Mouse (Mus musculus): Measurements from ENCODE around the gene Aktip. TPM values are rescaled to one million over a fixed set of nuclear protein-coding genes. Genes with fewer than 3 reads are reported as not detected.

Aktip gene
- polyA plus RNA-seq, 1 experiment from 2014 or later: 92.6 TPM

GRCm38 (mm10) chr8:91132731-91133130 lies 67.0 kb downstream of the Aktip start:
- peak overlapping the region; percentile 90 for H3K4me3 ChIP-seq (ENCODE audit: low read depth, low read length)
- 84% methylated on average over 4 of the region's 4 CpGs for WGBS
- no peaks in the 10 kb centered on the region for H3K27me3 ChIP-seq (ENCODE audit: control insufficient read depth, insufficient read depth, low read length)
- no peaks in the 10 kb centered on the region for H3K9me3 ChIP-seq (ENCODE audit: control insufficient read depth, low read length)
- DNase-seq (ENCODE audit: low spot score) (no peak), ATAC-seq (ENCODE audit: low FRiP score) (no peak)
- peaks cover 2% of the 10 kb centered on the region; the same call in 1 of the 2 replicates for H3K4me1 ChIP-seq (replicated peaks; ENCODE audit: control insufficient read depth, insufficient read depth, low read length)
- peak overlapping the region; percentile 83 for H3K4me2 ChIP-seq (replicated peaks; ENCODE audit: low read depth, low read length)
- no peaks in the 10 kb centered on the region for H3K36me3 ChIP-seq (ENCODE audit: control insufficient read depth, insufficient read depth, low read length)
- no peak overlapping the region; the same call in 1 of the 2 replicates for H3K9ac ChIP-seq (ENCODE audit: low read depth, low read length)
- no peak overlapping the region for H3K27ac ChIP-seq (ENCODE audit: low read depth, low read length)

- H3K27me3 ChIP-seq (ENCODE audit: control insufficient read depth, insufficient read depth, low read length): no peaks in the 10 kb centered on the region
- ATAC-seq (ENCODE audit: low FRiP score) (no peak), DNase-seq (ENCODE audit: low spot score) (no peak)
- no peak overlapping the region for H3K9ac ChIP-seq (ENCODE audit: low read depth, low read length)
- H3K9me3 ChIP-seq (ENCODE audit: control insufficient read depth, low read length): no peaks in the 10 kb centered on the region
- H3K4me1 ChIP-seq (replicated peaks; ENCODE audit: control insufficient read depth, insufficient read depth, low read length): no peaks in the 10 kb centered on the region
- H3K27ac ChIP-seq (ENCODE audit: low read depth, low read length): no peak overlapping the region
- H3K4me3 ChIP-seq (ENCODE audit: low read depth, low read length): no peak overlapping the region
- 94% methylated on average over 8 of the region's 8 CpGs for WGBS
- H3K36me3 ChIP-seq (ENCODE audit: control insufficient read depth, insufficient read depth, low read length): peaks cover 14% of the 10 kb centered on the region; the same call in 1 of the 2 replicates
- H3K4me2 ChIP-seq (replicated peaks; ENCODE audit: low read depth, low read length): no peak overlapping the region
These were observed 73.0 kb downstream of the Aktip start for GRCm38 (mm10) chr8:91126786-91127185.

DNA sequence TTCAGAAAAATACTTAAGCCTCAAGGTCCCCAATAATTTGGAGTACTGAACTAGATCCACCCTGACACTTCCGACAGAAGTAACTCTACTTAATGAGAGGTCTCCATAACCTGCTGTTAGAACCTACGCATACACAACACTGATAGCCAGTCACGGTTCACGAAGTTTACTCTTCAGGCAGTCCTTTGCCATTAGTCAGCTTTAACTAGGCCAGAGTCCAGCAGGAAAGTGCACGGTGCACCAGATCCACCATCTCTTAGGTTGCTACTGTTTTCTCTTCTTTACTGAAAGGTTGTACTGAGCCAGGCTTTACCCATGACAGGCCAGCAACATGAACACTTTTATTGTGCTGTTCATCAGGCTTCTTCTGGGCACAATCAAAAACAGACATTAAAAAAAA lies 75.5 kb downstream of the Aktip start:
- Histone ChIP-seq H3K9me3 (ENCODE audit: control insufficient read depth, low read length) (no peaks in the 10 kb centered on the region), H3K4me3 (ENCODE audit: low read depth, low read length) (no peak overlapping the region), H3K36me3 (ENCODE audit: control insufficient read depth, insufficient read depth, low read length) (peaks cover 14% of the 10 kb centered on the region; the same call in 1 of the 2 replicates), H3K4me1 (replicated peaks; ENCODE audit: control insufficient read depth, insufficient read depth, low read length) (no peaks in the 10 kb centered on the region), H3K9ac (ENCODE audit: low read depth, low read length) (no peak overlapping the region), H3K27me3 (ENCODE audit: control insufficient read depth, insufficient read depth, low read length) (no peaks in the 10 kb centered on the region), H3K27ac (ENCODE audit: low read depth, low read length) (no peak overlapping the region), H3K4me2 (replicated peaks; ENCODE audit: low read depth, low read length) (no peak overlapping the region)
- DNase-seq (ENCODE audit: low spot score) (no peak), ATAC-seq (ENCODE audit: low FRiP score) (no peak)
- WGBS: 97% methylated on average over 5 of the region's 5 CpGs

GRCm38 (mm10) chr8:91118131-91118530 lies 81.6 kb downstream of the Aktip start:
- Histone ChIP-seq H3K36me3 (ENCODE audit: control insufficient read depth, insufficient read depth, low read length) (peaks cover 11% of the 10 kb centered on the region; the same call in 1 of the 2 replicates), H3K4me3 (ENCODE audit: low read depth, low read length) (no peak overlapping the region), H3K27ac (ENCODE audit: low read depth, low read length) (no peak overlapping the region), H3K27me3 (ENCODE audit: control insufficient read depth, insufficient read depth, low read length) (no peaks in the 10 kb centered on the region), H3K9me3 (ENCODE audit: control insufficient read depth, low read length) (no peaks in the 10 kb centered on the region), H3K4me1 (replicated peaks; ENCODE audit: control insufficient read depth, insufficient read depth, low read length) (no peaks in the 10 kb centered on the region), H3K4me2 (replicated peaks; ENCODE audit: low read depth, low read length) (no peak overlapping the region), H3K9ac (ENCODE audit: low read depth, low read length) (no peak overlapping the region)
- DNase-seq (ENCODE audit: low spot score) (peak; percentile 15), ATAC-seq (ENCODE audit: low FRiP score) (no peak)
- WGBS: 75% methylated on average over 3 of the region's 3 CpGs

- Histone ChIP-seq H3K36me3 (ENCODE audit: control insufficient read depth, insufficient read depth, low read length) (peaks cover 7% of the 10 kb centered on the region; the same call in 1 of the 2 replicates), H3K9me3 (ENCODE audit: control insufficient read depth, low read length) (no peaks in the 10 kb centered on the region), H3K27me3 (ENCODE audit: control insufficient read depth, insufficient read depth, low read length) (no peaks in the 10 kb centered on the region), H3K4me2 (replicated peaks; ENCODE audit: low read depth, low read length) (no peak overlapping the region), H3K4me1 (replicated peaks; ENCODE audit: control insufficient read depth, insufficient read depth, low read length) (no peaks in the 10 kb centered on the region), H3K9ac (ENCODE audit: low read depth, low read length) (no peak overlapping the region), H3K27ac (ENCODE audit: low read depth, low read length) (no peak overlapping the region), H3K4me3 (ENCODE audit: low read depth, low read length) (no peak overlapping the region)
- DNase-seq (ENCODE audit: low spot score): no peak
- no peak for ATAC-seq (ENCODE audit: low FRiP score)
- WGBS: 92% methylated on average over 4 of the region's 4 CpGs
These were observed 82.2 kb downstream of the Aktip start for GRCm38 (mm10) chr8:91117537-91117936.

DNA sequence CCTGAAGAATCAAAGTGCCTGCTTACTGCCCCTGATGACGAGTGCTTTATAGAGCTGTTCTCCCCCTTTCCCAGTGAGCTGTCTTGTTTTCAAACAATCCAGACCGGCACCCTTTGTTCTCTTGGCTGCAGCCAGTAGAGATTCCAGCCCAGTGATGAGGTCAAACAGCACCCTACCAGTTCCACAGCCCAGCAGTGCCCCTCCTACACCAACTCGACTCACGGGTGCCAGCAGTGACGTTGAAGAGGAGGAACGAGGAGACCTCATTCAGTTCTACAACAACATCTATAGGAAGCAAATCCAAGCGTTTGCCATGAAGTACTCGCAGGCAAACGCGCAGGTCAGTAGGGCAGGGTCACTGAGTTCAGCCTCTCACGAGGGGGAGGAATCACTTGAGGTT lies 84.9 kb downstream of the Aktip start:
- Histone ChIP-seq H3K4me2 (replicated peaks; ENCODE audit: low read depth, low read length) (no peak overlapping the region), H3K27me3 (ENCODE audit: control insufficient read depth, insufficient read depth, low read length) (no peaks in the 10 kb centered on the region), H3K4me1 (replicated peaks; ENCODE audit: control insufficient read depth, insufficient read depth, low read length) (no peaks in the 10 kb centered on the region), H3K9me3 (ENCODE audit: control insufficient read depth, low read length) (no peaks in the 10 kb centered on the region), H3K27ac (ENCODE audit: low read depth, low read length) (no peak overlapping the region), H3K9ac (ENCODE audit: low read depth, low read length) (no peak overlapping the region), H3K4me3 (ENCODE audit: low read depth, low read length) (no peak overlapping the region), H3K36me3 (ENCODE audit: control insufficient read depth, insufficient read depth, low read length) (0 out of 2 replicates have a peak, but pooled peaks cover 2% of the 10 kb centered on the region)
- DNase-seq (ENCODE audit: low spot score) (no peak), ATAC-seq (ENCODE audit: low FRiP score) (no peak)
- WGBS: 80% methylated on average over 11 of the region's 11 CpGs

DNA sequence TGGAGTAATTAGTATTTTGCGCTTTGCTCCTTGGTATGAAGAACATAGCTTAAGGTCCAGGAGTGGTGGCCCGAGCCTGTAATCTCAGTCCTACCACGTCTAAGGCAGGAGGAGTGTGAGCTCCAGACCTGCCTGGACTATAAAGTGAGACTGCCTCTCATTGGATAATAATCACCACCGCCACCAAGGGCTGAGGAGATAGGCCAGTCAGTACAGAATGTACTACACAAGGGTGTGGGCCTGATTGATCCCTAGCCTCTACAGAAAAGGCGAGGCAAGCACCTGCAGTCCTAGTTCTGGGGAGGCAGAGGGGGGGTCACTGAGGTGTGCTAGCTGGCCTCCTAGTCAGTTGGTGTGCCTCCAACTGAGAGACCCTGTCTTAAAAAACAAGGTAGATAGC lies 85.3 kb downstream of the Aktip start:
- Histone ChIP-seq H3K9me3 (ENCODE audit: control insufficient read depth, low read length) (no peaks in the 10 kb centered on the region), H3K27me3 (ENCODE audit: control insufficient read depth, insufficient read depth, low read length) (no peaks in the 10 kb centered on the region), H3K4me3 (ENCODE audit: low read depth, low read length) (no peak overlapping the region), H3K4me1 (replicated peaks; ENCODE audit: control insufficient read depth, insufficient read depth, low read length) (no peaks in the 10 kb centered on the region), H3K4me2 (replicated peaks; ENCODE audit: low read depth, low read length) (no peak overlapping the region), H3K36me3 (ENCODE audit: control insufficient read depth, insufficient read depth, low read length) (0 out of 2 replicates have a peak, but pooled peaks cover 2% of the 10 kb centered on the region), H3K27ac (ENCODE audit: low read depth, low read length) (no peak overlapping the region), H3K9ac (ENCODE audit: low read depth, low read length) (no peak overlapping the region)
- WGBS: 96% methylated on average over 5 of the region's 5 CpGs
- no peak for ATAC-seq (ENCODE audit: low FRiP score)
- DNase-seq (ENCODE audit: low spot score): no peak

DNA sequence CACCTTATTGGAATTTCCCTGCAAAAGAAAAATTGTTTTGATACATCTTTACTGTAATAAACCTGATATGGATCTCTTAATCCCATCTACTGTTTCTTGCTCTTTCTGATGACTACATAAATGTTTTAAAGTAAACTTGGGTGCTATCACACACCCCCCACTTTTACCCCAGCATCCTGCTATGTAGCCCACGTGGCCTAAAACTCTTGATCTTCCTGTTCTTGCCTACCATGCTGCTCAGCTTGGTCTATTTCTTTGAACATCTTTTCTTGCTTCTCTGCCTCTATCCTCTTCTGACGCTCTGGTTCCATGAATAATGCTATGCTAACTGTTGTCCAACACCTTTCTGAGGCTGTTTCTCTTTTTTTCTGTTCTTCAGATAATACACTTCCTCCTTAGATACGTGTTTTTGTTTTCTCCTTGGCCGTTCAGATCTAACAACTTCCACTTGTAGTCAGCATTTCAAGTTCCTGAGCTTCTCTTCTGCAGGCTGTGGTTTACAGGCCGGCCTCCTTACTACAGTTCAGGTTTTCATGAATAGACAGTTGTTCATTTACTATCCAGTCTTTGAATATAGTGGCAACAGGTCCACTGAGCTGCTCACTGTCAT lies 87.8 kb downstream of the Aktip start:
- H3K4me2 ChIP-seq (replicated peaks; ENCODE audit: low read depth, low read length): no peak overlapping the region
- H3K4me1 ChIP-seq (replicated peaks; ENCODE audit: control insufficient read depth, insufficient read depth, low read length): no peaks in the 10 kb centered on the region
- DNase-seq (ENCODE audit: low spot score) (no peak), ATAC-seq (ENCODE audit: low FRiP score) (no peak)
- no peak overlapping the region for H3K9ac ChIP-seq (ENCODE audit: low read depth, low read length)
- no peaks in the 10 kb centered on the region for H3K9me3 ChIP-seq (ENCODE audit: control insufficient read depth, low read length)
- no peak overlapping the region for H3K27ac ChIP-seq (ENCODE audit: low read depth, low read length)
- no peak overlapping the region for H3K4me3 ChIP-seq (ENCODE audit: low read depth, low read length)
- no peaks in the 10 kb centered on the region for H3K27me3 ChIP-seq (ENCODE audit: control insufficient read depth, insufficient read depth, low read length)
- WGBS: 91% methylated on average over 5 of the region's 5 CpGs
- H3K36me3 ChIP-seq (ENCODE audit: control insufficient read depth, insufficient read depth, low read length): no peaks in the 10 kb centered on the region

DNA sequence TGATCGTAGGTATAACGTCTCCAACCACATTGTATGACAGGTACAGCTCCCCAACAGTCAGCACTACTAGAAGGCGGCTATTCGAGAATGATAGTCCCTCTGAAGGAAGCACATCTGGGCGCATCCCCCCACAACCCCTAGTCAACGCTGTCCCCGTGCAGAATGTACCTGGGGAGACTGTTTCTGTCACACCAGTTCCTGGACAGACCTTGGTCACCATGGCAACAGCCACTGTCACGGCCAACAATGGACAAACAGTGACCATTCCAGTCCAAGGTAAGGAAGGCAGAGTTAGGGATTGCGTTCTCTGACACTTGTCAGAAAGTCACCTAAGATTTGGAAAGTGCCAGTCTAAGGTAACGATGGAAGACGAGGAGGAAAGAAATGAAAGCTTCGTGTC lies 93.5 kb downstream of the Aktip start:
- Histone ChIP-seq H3K4me3 (ENCODE audit: low read depth, low read length) (no peak overlapping the region), H3K9me3 (ENCODE audit: control insufficient read depth, low read length) (no peaks in the 10 kb centered on the region), H3K4me2 (replicated peaks; ENCODE audit: low read depth, low read length) (no peak overlapping the region), H3K9ac (ENCODE audit: low read depth, low read length) (no peak overlapping the region), H3K27me3 (ENCODE audit: control insufficient read depth, insufficient read depth, low read length) (no peaks in the 10 kb centered on the region), H3K4me1 (replicated peaks; ENCODE audit: control insufficient read depth, insufficient read depth, low read length) (no peaks in the 10 kb centered on the region), H3K27ac (ENCODE audit: low read depth, low read length) (no peak overlapping the region), H3K36me3 (ENCODE audit: control insufficient read depth, insufficient read depth, low read length) (no peaks in the 10 kb centered on the region)
- ATAC-seq (ENCODE audit: low FRiP score): no peak
- DNase-seq (ENCODE audit: low spot score): no peak
- WGBS: 93% methylated on average over 12 of the region's 12 CpGs
